Mouse (Mus musculus): ENCODE results near the gene Pcbp1.

DNA sequence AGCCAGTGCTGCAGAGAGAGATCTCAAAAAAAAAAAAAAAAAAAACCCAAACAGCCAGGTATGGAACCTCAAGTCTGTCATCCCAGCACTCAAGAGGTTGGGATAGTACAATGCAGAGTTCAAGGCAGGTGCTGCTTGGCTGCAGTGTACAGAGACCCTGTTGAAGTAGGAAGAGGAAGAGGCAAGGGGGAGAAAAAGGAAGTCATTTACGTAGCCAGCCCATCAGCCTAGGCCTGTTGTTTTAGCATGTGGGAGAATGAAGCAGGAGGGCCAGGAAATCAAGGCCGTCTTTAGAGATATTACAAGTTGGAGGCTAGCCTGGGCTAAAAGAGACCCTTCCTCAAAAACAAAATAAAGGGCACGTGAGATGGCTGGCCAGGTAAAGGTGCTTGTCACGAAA lies 22.6 kb downstream of the Pcbp1 start:
- no peak for TF ChIP-seq POLR2A (IDR thresholded peaks at IDR 0.05; ENCODE audit: insufficient read depth, low read length)
- TF ChIP-seq EP300 (IDR thresholded peaks at IDR 0.05; ENCODE audit: insufficient read depth, low read depth, low read length), result no peak

Measured in ES-Bruce4 (cell line).